Mouse (Mus musculus) forebrain, embryonic 13.5 days (tissue): ENCODE data around the gene Wdr74. TPM values are rescaled to one million over a fixed set of nuclear protein-coding genes. Genes with fewer than 3 reads are reported as not detected.
A peak's percentile ranks its signal among the peaks of the same experiment; 100 is the strongest.
"Not testable (repeated sequence)": the region's sequence is repeated elsewhere in the genome, so short reads cannot be mapped to it uniquely, and the experiment has no call there.

ENCODE experiments used
- ATAC-seq: fragments of 200-750 bp; cut with Nextera tagmentation; 2 replicates; pipeline ENCODE4 v1.8.0; 2017
- H3K27ac ChIP-seq: fragments of 300-500 bp; sonication (generic); 2 replicates; pipeline ENCODE4 v1.5.1; 2015; ENCODE audit warnings: inconsistent platforms, mild to moderate bottlenecking, moderate library complexity
- H3K27me3 ChIP-seq: fragments of 300-500 bp; sonication (generic); 2 replicates; pipeline ENCODE4 v1.6.1; 2015; ENCODE audit warnings: mild to moderate bottlenecking, inconsistent platforms
- H3K36me3 ChIP-seq: fragments of 300-500 bp; sonication (generic); 2 replicates; pipeline ENCODE4 v1.6.1; 2015; ENCODE audit warnings: mild to moderate bottlenecking, inconsistent platforms; ENCODE audit not compliant: poor library complexity, severe bottlenecking
- H3K4me1 ChIP-seq: fragments of 300-500 bp; sonication (generic); 2 replicates; pipeline ENCODE4 v1.6.1; 2015; ENCODE audit warnings: inconsistent platforms
- H3K4me2 ChIP-seq: fragments of 300-500 bp; sonication (generic); 2 replicates; pipeline ENCODE4 v1.6.1; 2015; ENCODE audit warnings: inconsistent platforms, mild to moderate bottlenecking, moderate library complexity
- H3K4me3 ChIP-seq: fragments of 300-500 bp; sonication (generic); 2 replicates; pipeline ENCODE4 v1.5.1; 2015; ENCODE audit warnings: mild to moderate bottlenecking, inconsistent platforms
- H3K9ac ChIP-seq: fragments of 300-500 bp; sonication (generic); 2 replicates; pipeline ENCODE4 v1.6.1; 2015; ENCODE audit warnings: mild to moderate bottlenecking, inconsistent platforms
- H3K9me3 ChIP-seq: fragments of 300-500 bp; sonication (generic); replicated peaks from 2 replicates; pipeline ENCODE4 v1.6.1; 2016; ENCODE audit warnings: inconsistent platforms
- WGBS: fragments of 180-500 bp; shearing (Covaris S2); methylation state at CpG from one replicate; pipeline ENCODE4 v1.1.7; 2015; 5-methylcytosine and 5-hydroxymethylcytosine counted together
- polyA plus RNA-seq: library from polyadenylated mRNA; unstranded; fragments of >200 nt; fragmentation: Nextera tagmentation; extraction: Ambion mirVana; gene quantifications from 2 replicates; pipeline ENCODE4 v1.2.1, GENCODE M21; 2015

Gene Wdr74
- polyA plus RNA-seq, 1 experiment from 2014 or later, result 92.0 TPM

DNA sequence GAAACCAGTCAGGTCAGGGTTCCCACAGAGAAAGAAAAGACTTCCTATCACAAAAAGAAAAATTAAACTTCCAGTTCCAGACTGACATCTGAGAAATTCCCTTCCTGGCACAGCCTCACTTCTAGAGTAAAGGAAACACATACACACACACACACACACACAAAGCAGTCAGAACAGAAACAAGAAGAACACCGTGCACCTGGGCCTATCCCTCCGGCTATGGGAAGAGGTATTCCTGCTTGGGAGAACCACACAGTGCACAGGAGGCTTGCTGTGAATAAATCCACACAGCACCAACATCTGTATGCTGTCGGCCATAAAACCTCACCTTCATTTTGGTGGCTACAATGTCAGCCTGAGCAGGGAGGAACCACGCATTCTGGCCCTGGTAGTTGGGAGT lies 24.1 kb upstream of the Wdr74 start:
- ATAC-seq, result no peak
- Histone ChIP-seq H3K9ac (peak overlapping the region; percentile 95), H3K4me2 (peak overlapping the region; percentile 73), H3K36me3 (peaks cover 51% of the 10 kb centered on the region), H3K4me3 (peak overlapping the region; percentile 81), H3K27ac (no peak overlapping the region), H3K27me3 (no peaks in the 10 kb centered on the region), H3K9me3 (no peaks in the 10 kb centered on the region), H3K4me1 (peaks cover 34% of the 10 kb centered on the region)
- 78% methylated on average over 4 of the region's 4 CpGs for WGBS

- WGBS, result 66% methylated on average over 10 of the region's 10 CpGs
- H3K36me3 ChIP-seq, result peaks cover 45% of the 10 kb centered on the region
- H3K9me3 ChIP-seq, result no peaks in the 10 kb centered on the region
- peaks cover 34% of the 10 kb centered on the region for H3K4me1 ChIP-seq
- H3K9ac ChIP-seq, result peak overlapping the region; percentile 95
- H3K4me2 ChIP-seq, result peak overlapping the region; percentile 73
- H3K27me3 ChIP-seq, result no peaks in the 10 kb centered on the region
- peak overlapping the region; percentile 85 for H3K27ac ChIP-seq
- no peak for ATAC-seq
- peak overlapping the region; percentile 81 for H3K4me3 ChIP-seq
Observed at GRCm38 (mm10) chr19:8711949-8712869, 23.4 kb upstream of the Wdr74 start.

GRCm38 (mm10) chr19:8712870-8713305 lies 22.7 kb upstream of the Wdr74 start:
- peak overlapping the region; percentile 73 for H3K4me2 ChIP-seq
- no peaks in the 10 kb centered on the region for H3K9me3 ChIP-seq
- peaks cover 34% of the 10 kb centered on the region for H3K4me1 ChIP-seq
- H3K4me3 ChIP-seq, result peak overlapping the region; percentile 81
- peak overlapping the region; percentile 95 for H3K9ac ChIP-seq
- H3K27ac ChIP-seq, result peak overlapping the region; percentile 85
- peak; percentile 73 for ATAC-seq
- peaks cover 38% of the 10 kb centered on the region for H3K36me3 ChIP-seq
- no peaks in the 10 kb centered on the region for H3K27me3 ChIP-seq
- WGBS, result 0% methylated on average over 13 of the region's 13 CpGs

DNA sequence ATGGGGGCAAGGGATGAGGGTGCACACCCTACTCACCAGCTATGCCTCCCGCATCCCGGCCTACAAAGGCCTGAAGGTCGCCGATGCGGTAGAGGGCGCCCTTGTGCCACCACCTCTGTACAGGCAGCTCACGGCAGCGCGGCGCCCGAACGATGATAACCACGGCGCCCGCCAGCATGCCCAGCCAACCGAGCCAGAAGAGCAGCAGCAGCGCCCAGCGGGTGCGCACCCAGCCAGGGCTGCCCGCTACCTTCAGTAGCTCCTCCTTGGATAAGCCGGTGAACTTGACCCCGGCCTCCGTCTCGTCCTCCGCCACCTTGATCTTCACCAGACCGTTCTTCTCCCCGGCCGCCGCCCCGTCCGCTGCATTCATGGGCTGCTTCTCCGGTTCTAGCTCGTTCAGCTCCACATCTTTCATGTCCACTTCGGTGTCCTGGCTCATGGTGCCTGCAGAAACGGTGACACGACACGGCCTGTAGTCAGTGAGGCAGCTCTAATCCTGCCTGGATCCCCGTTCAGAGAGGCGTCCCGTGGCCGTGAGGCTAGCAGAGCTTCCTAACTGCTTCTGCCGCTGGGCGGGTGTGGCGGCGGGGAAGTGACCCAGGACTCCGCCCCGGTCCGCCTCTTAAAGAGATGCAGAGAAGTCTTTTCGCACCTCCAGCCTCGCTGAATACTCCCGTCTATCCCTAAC lies 22.2 kb upstream of the Wdr74 start:
- no peaks in the 10 kb centered on the region for H3K9me3 ChIP-seq
- H3K4me1 ChIP-seq, result peaks cover 34% of the 10 kb centered on the region
- H3K4me2 ChIP-seq, result peak overlapping the region; percentile 73
- peaks cover 33% of the 10 kb centered on the region for H3K36me3 ChIP-seq
- peak; percentile 96 for ATAC-seq
- no peaks in the 10 kb centered on the region for H3K27me3 ChIP-seq
- peak overlapping the region; percentile 81 for H3K4me3 ChIP-seq
- under 1% methylated on average over 45 of the region's 51 CpGs for WGBS
- H3K9ac ChIP-seq, result peak overlapping the region; percentile 95
- H3K27ac ChIP-seq, result peak overlapping the region; percentile 85

- 7% methylated on average over 13 of the region's 13 CpGs for WGBS
Observed at GRCm38 (mm10) chr19:8713997-8714652, 21.5 kb upstream of the Wdr74 start.

DNA sequence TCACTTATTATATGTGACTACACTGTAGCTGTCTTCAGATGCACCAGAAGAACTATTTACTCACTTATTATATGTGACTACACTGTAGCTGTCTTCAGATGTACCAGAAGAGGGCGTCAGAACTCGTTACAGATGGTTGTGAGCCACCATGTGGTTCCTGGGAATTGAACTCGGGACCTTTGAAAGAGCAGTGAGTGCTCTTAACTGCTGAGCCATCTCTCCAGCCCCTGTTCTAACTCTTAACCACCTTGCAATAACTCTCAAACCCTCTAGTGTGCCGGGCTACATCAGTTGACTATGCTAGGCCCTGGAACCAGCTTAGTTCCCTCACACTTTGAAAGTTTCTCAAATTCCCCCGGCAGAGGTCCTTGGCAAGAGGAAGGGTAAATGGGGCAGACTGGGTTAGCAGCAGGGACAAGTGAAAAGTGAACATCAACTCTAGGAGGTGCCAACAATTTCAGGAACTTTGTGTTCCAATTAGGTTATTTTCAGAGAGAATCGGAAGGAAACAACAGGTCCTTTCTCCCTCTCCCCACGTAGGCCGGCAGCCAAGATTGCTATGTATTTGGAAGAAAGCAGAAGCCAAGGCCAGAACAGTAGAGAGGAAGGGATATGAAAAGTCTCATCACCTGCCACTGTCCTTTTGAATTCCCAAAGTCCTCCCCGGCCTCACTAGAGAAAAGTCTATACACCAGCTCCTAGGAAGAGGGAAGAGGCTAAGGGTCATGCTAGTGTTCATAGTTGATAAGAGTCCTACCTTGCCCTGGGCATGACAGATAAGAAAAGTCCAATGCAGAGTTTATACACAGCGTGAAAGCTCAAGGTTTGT lies 20.8 kb upstream of the Wdr74 start:
- Histone ChIP-seq H3K4me3 (no peak overlapping the region), H3K27me3 (no peaks in the 10 kb centered on the region), H3K36me3 (peaks cover 19% of the 10 kb centered on the region), H3K4me2 (peak overlapping the region; percentile 73; the same call in 1 of the 2 replicates), H3K9ac (no peak overlapping the region), H3K27ac (no peak overlapping the region), H3K4me1 (peaks cover 34% of the 10 kb centered on the region), H3K9me3 (no peaks in the 10 kb centered on the region)
- WGBS, result 73% methylated on average over 10 of the region's 10 CpGs
- ATAC-seq, result no peak

More at GRCm38 (mm10) chr19:8713997-8714652, 21.5 kb upstream of the Wdr74 start:
- Histone ChIP-seq H3K9ac (peak overlapping the region; percentile 95), H3K36me3 (peaks cover 26% of the 10 kb centered on the region), H3K27me3 (no peaks in the 10 kb centered on the region), H3K4me3 (peak overlapping the region; percentile 81), H3K9me3 (no peaks in the 10 kb centered on the region), H3K4me1 (peaks cover 34% of the 10 kb centered on the region), H3K4me2 (peak overlapping the region; percentile 73), H3K27ac (peak overlapping the region; percentile 85)
- ATAC-seq, result peak; percentile 5; the same call in 1 of the 2 replicates

DNA sequence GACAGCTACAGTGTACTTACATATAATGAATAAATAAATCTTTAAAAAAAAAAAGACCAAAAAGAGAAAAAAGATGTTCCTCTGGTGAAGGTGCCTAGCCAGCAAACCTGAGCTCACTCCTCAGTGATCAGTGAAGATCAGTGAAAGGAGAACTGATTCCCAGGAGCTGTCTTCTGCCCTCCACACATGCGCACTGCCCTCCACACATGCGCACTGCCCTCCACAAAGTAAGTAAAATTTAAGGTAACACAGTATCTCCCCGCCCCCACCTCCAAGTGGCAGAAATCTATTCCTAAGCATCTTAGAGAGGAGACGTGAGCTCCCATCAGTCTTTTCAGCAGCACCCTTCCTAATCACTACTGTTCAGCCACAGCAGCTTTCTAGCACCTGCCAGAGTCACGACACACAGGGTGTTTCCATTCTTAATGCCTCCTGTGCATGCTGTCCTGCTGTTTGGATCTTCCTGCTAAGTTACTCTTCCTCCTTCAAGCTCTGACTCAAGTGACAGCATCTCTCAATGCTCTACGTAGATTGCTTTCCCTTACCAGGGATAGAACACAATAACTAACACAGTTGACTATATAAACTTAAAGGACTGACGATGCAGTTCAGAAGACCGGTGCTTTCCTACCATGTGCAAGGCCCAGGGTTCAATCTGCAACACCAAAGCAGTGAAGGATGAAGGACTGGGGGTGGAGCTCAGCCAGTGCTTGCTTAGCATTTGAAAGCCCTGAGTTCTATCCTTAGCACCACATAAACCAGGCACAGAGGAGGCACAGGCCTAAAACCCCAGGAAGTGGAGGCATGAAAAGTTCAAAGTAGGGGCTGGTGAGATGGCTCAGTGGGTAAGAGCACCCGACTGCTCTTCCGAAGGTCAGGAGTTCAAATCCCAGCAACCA lies 19.5 kb upstream of the Wdr74 start:
- Histone ChIP-seq H3K9ac (0 out of 2 replicates have a peak overlapping the region, but pooled peaks have one; percentile 16), H3K27ac (no peak overlapping the region; the same call in 1 of the 2 replicates), H3K27me3 (no peaks in the 10 kb centered on the region), H3K36me3 (peaks cover 7% of the 10 kb centered on the region), H3K4me3 (no peak overlapping the region), H3K4me2 (no peak overlapping the region), H3K9me3 (no peaks in the 10 kb centered on the region), H3K4me1 (peaks cover 25% of the 10 kb centered on the region)
- no peak for ATAC-seq
- WGBS, result 68% methylated on average over 10 of the region's 10 CpGs

- H3K9ac ChIP-seq, result no peak overlapping the region
- 62% methylated on average over 10 of the region's 10 CpGs for WGBS
Observed at GRCm38 (mm10) chr19:8716767-8717475, 18.7 kb upstream of the Wdr74 start.

GRCm38 (mm10) chr19:8718357-8718756 lies 17.3 kb upstream of the Wdr74 start:
- ATAC-seq, result no peak
- WGBS, result 69% methylated on average over 3 of the region's 3 CpGs

More at GRCm38 (mm10) chr19:8716767-8717475, 18.7 kb upstream of the Wdr74 start:
- peaks cover 24% of the 10 kb centered on the region for H3K4me1 ChIP-seq
- H3K9me3 ChIP-seq, result no peaks in the 10 kb centered on the region
- no peak overlapping the region for H3K27ac ChIP-seq
- 0 out of 2 replicates have a peak, but pooled peaks cover under 1% of the 10 kb centered on the region for H3K36me3 ChIP-seq
- no peak overlapping the region for H3K4me3 ChIP-seq
- ATAC-seq, result no peak
- H3K4me2 ChIP-seq, result no peak overlapping the region
- H3K27me3 ChIP-seq, result no peaks in the 10 kb centered on the region

DNA sequence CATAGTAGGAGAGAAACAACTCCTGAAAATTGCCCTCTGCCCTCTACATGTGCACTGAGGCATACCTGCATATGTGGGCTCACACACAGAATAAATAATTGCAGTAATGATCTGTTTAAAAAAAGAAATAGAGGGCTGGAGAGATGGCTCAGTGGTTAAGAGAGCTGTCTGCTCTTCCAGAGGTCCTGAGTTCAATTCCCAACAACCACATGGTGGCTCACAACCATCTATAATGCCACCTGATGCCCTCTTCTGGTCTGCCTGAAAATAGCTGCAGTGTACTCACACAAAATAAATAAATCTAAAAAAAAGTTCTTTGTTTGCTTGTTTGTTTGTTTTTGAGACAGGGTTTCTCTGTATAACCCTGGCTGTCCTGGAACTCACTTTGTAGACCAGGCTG lies 16.6 kb upstream of the Wdr74 start:
- not testable (repeated sequence) for ATAC-seq, H3K27me3 ChIP-seq, H3K9me3 ChIP-seq, H3K36me3 ChIP-seq, H3K4me3 ChIP-seq, H3K27ac ChIP-seq, H3K9ac ChIP-seq, H3K4me2 ChIP-seq
- H3K4me1 ChIP-seq, result peaks cover 21% of the 10 kb centered on the region

More at GRCm38 (mm10) chr19:8718357-8718756, 17.3 kb upstream of the Wdr74 start:
- H3K9ac ChIP-seq, result no peak overlapping the region
- H3K36me3 ChIP-seq, result no peaks in the 10 kb centered on the region
- no peaks in the 10 kb centered on the region for H3K27me3 ChIP-seq
- H3K4me1 ChIP-seq, result peaks cover 22% of the 10 kb centered on the region
- no peak overlapping the region for H3K27ac ChIP-seq
- no peak overlapping the region for H3K4me2 ChIP-seq
- no peak overlapping the region for H3K4me3 ChIP-seq
- H3K9me3 ChIP-seq, result no peaks in the 10 kb centered on the region
